Mouse (Mus musculus) heart, adult 2 months (tissue): Measurements from ENCODE around the gene Mrps27.

Experiments
- CTCF ChIP-seq: fragments of 200-600 bp; IDR thresholded peaks from 2 replicates; pipeline ENCODE4 v1.8.1; 2022; ENCODE audit warnings: antibody characterized with exemption, mild to moderate bottlenecking, moderate library complexity
- EP300 ChIP-seq: fragments of 200-500 bp; IDR thresholded peaks from 2 replicates; pipeline ENCODE4 v1.6.1; 2011; ENCODE audit warnings: low read depth, low read length, control low read depth; ENCODE audit not compliant: insufficient read depth
- POLR2A ChIP-seq: fragments of 200-500 bp; IDR thresholded peaks from 2 replicates; pipeline ENCODE4 v1.6.1; 2011; ENCODE audit warnings: mild to moderate bottlenecking, low read depth, low read length, control low read depth; ENCODE audit not compliant: insufficient read depth

GRCm38 (mm10) chr13:99442434-99443249 lies 98.1 kb downstream of the Mrps27 start:
- TF ChIP-seq POLR2A, result no peak
- no peak for TF ChIP-seq CTCF
- no peak for TF ChIP-seq EP300
